Mouse (Mus musculus) bone marrow macrophage, adult 2 months (primary cell): Measurements from ENCODE around the gene Lrrc8c. TPM values are rescaled to one million over a fixed set of nuclear protein-coding genes. Genes with fewer than 3 reads are reported as not detected.

Source experiments
- H3K27ac ChIP-seq: 2 replicates; pipeline ENCODE4 v1.5.1; 2012; ENCODE audit warnings: low read depth, low read length; ENCODE audit not compliant: insufficient read depth
- H3K4me1 ChIP-seq: 2 replicates; pipeline ENCODE4 v1.6.1; 2012; ENCODE audit warnings: low read length; ENCODE audit not compliant: control insufficient read depth, insufficient read depth
- H3K4me3 ChIP-seq: 2 replicates; pipeline ENCODE4 v1.5.1; 2012; ENCODE audit warnings: mild to moderate bottlenecking, low read length, moderate library complexity; ENCODE audit not compliant: insufficient read depth
- CTCF ChIP-seq: IDR thresholded peaks from 2 replicates; pipeline ENCODE4 v1.5.1; 2012; ENCODE audit warnings: low read depth, mild to moderate bottlenecking, low read length, moderate library complexity
- POLR2A ChIP-seq: IDR thresholded peaks from 2 replicates; pipeline ENCODE4 v1.6.1; 2012; ENCODE audit warnings: mild to moderate bottlenecking, low read depth, low read length, borderline replicate concordance
- polyA plus RNA-seq: library from polyadenylated mRNA; stranded (reverse); fragments of >200 nt; gene quantifications from 2 replicates; pipeline ENCODE4 v1.2.4, GENCODE M21; 2012; ENCODE audit not compliant: missing spikeins, insufficient read depth, insufficient read length

Lrrc8c gene
- polyA plus RNA-seq, 1 experiment = 12.1 TPM

- no peak overlapping the region for H3K4me3 ChIP-seq
- no peak overlapping the region for H3K27ac ChIP-seq
- peaks cover 3% of the 10 kb centered on the region for H3K4me1 ChIP-seq
- no peak for TF ChIP-seq CTCF
- TF ChIP-seq POLR2A = no peak
These were observed 69.9 kb downstream of the Lrrc8c start for GRCm38 (mm10) chr5:105589119-105589518.

GRCm38 (mm10) chr5:105592396-105592795 lies 73.2 kb downstream of the Lrrc8c start:
- H3K27ac ChIP-seq = no peak overlapping the region
- TF ChIP-seq POLR2A (no peak), CTCF (no peak)
- H3K4me3 ChIP-seq = no peak overlapping the region
- peaks cover 7% of the 10 kb centered on the region for H3K4me1 ChIP-seq

GRCm38 (mm10) chr5:105593630-105594029 lies 74.4 kb downstream of the Lrrc8c start:
- TF ChIP-seq POLR2A = no peak
- Histone ChIP-seq H3K4me1 (peaks cover 7% of the 10 kb centered on the region), H3K4me3 (no peak overlapping the region), H3K27ac (no peak overlapping the region)

- no peak overlapping the region for H3K27ac ChIP-seq
- TF ChIP-seq CTCF (no peak), POLR2A (no peak)
- peaks cover 15% of the 10 kb centered on the region for H3K4me1 ChIP-seq
- H3K4me3 ChIP-seq = no peak overlapping the region
These were observed 79.7 kb downstream of the Lrrc8c start for GRCm38 (mm10) chr5:105598866-105599265.

GRCm38 (mm10) chr5:105599315-105599714 lies 80.1 kb downstream of the Lrrc8c start:
- Histone ChIP-seq H3K4me1 (peaks cover 15% of the 10 kb centered on the region), H3K4me3 (no peak overlapping the region), H3K27ac (no peak overlapping the region)
- TF ChIP-seq CTCF (no peak), POLR2A (no peak)

GRCm38 (mm10) chr5:105600998-105601397 lies 81.8 kb downstream of the Lrrc8c start:
- H3K27ac ChIP-seq = no peak overlapping the region
- TF ChIP-seq POLR2A = no peak
- TF ChIP-seq CTCF = no peak
- peaks cover 7% of the 10 kb centered on the region for H3K4me1 ChIP-seq
- H3K4me3 ChIP-seq = no peak overlapping the region

- Histone ChIP-seq H3K4me1 (peaks cover 7% of the 10 kb centered on the region), H3K4me3 (no peak overlapping the region), H3K27ac (no peak overlapping the region)
- TF ChIP-seq CTCF = no peak
These were observed 83.4 kb downstream of the Lrrc8c start for GRCm38 (mm10) chr5:105602585-105602984.

GRCm38 (mm10) chr5:105605736-105606135 lies 86.5 kb downstream of the Lrrc8c start:
- TF ChIP-seq CTCF = no peak
- TF ChIP-seq POLR2A = no peak
- H3K4me3 ChIP-seq = no peak overlapping the region
- no peak overlapping the region for H3K27ac ChIP-seq
- no peaks in the 10 kb centered on the region for H3K4me1 ChIP-seq

GRCm38 (mm10) chr5:105609683-105610082 lies 90.5 kb downstream of the Lrrc8c start:
- Histone ChIP-seq H3K27ac (no peak overlapping the region), H3K4me1 (no peaks in the 10 kb centered on the region), H3K4me3 (no peak overlapping the region)
- TF ChIP-seq POLR2A = no peak
- no peak for TF ChIP-seq CTCF

- TF ChIP-seq POLR2A (no peak), CTCF (no peak)
- Histone ChIP-seq H3K4me3 (no peak overlapping the region), H3K4me1 (peaks cover 5% of the 10 kb centered on the region; the same call in 1 of the 2 replicates), H3K27ac (no peak overlapping the region)
These were observed 93.8 kb downstream of the Lrrc8c start for GRCm38 (mm10) chr5:105613002-105613401.

- no peak for TF ChIP-seq CTCF
- no peak for TF ChIP-seq POLR2A
- no peak overlapping the region for H3K4me3 ChIP-seq
- peaks cover 5% of the 10 kb centered on the region; the same call in 1 of the 2 replicates for H3K4me1 ChIP-seq
- no peak overlapping the region for H3K27ac ChIP-seq
These were observed 94.8 kb downstream of the Lrrc8c start for GRCm38 (mm10) chr5:105614000-105614399.
